Mouse (Mus musculus) thymus, postnatal 36 days (tissue): ENCODE data around the gene Cnga1.
A peak's percentile ranks its signal among the peaks of the same experiment; 100 is the strongest.

Source experiments
- DNase-seq, 2 experiments: peaks; one replicate each; pipeline ENCODE4 v3.0.0; 2022; ENCODE audit warnings: mixed read lengths in 2 of 2

The Cnga1 gene

DNA sequence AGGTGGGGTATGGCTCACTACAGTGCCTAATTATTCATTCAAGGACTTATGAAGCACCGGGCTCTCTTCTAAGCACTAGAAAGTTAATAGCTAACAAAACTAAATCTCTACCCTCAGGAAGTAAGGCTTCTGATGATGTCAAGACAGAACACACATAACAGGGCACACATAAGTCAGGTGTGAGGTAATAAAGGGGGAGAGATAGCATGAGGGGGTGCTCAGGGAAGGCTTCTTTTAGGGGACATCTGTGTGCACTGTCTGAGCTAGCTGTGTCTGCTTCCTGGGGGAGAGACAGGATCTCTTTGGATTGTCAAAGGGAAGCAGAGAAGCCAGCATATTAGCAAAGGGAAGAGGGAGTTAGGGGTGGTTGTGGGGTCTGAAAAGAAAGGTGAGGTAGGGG is at the start of gene Cnga1:
Gene Cnga1 (minus strand): TSS at position 101 of the 400 bp plus-strand sequence.
- no peak for DNase-seq

- DNase-seq, result no peak
These were observed 46.4 kb upstream of the Cnga1 start for GRCm38 (mm10) chr5:72690516-72690915.

- no peak for DNase-seq
These were observed 45.5 kb upstream of the Cnga1 start for GRCm38 (mm10) chr5:72689556-72689955.

DNA sequence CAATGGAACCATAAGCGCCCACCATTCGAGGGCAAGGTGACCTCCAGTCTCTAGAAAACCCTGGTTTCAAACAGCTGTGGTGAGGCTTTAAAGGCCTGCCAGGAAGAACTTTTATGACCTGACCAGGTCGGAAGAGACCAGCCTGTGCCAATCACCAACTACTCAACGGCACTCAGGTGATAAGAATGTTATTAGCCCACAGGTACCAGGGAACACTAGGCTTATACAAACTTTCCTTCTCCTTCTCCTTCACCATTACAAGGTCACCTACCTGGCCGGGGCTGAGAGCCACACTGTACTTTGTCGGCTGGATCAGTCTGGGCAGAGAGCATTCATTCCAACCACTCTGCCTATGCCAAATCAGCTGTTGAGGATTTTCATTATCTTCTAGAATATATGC is 37.4 kb upstream of the Cnga1 start:
- DNase-seq, result no peak

- DNase-seq, result no peak
These were observed 31.0 kb upstream of the Cnga1 start for GRCm38 (mm10) chr5:72674994-72675542.

DNA sequence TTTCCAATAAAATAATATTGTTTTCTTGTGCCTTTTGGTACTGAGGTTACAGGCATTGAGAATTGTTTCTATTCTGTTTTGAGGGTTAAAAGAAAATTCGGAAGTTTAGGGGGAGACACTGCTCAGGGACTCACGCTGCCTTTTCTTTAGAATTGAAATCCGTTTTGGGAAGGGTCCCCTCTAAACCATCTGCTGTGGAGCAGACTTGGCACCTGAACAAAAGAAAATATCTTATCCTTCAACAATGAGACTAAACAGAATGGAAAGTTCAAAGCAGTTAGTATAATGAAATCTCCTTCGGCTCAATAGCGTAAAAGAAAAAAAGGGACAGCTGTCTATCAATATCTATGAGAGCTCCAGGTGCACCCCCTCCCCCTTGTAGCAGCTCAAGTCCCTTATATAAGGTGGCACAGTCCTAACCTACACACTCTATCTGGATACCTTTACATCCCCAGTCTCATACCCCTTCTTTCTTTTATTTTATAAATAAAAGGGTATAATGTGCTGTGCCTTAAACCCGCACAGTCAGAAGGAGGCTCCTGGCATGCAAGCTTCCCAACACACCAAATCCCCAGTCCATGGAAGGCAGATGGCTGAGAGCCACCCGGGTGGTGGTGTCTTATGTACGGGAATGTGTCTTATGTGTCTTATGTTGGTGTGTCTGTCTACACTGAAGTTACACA is 27.1 kb upstream of the Cnga1 start:
- DNase-seq, result no peak

- DNase-seq, result no peak
These were observed 24.3 kb upstream of the Cnga1 start for GRCm38 (mm10) chr5:72668351-72668750.

DNA sequence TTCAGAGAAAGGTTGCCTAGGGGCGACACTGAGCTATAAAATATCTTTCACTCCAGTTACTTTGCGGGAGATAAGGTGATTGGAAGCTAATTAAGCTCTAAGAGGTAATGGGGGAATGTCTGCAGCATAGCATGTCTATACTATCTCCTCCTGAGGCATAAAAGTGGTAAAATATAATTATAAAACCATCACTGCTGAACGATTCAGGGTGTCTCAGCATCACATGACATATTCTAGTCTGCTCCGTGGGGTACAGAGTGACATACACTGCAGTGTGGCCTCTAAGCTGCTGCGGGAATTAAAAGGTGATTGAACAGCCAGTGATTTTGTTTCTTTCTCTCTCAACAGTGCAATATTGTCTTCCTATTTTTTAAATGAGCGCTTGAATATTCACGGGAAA is 22.4 kb upstream of the Cnga1 start:
- DNase-seq, result no peak

DNA sequence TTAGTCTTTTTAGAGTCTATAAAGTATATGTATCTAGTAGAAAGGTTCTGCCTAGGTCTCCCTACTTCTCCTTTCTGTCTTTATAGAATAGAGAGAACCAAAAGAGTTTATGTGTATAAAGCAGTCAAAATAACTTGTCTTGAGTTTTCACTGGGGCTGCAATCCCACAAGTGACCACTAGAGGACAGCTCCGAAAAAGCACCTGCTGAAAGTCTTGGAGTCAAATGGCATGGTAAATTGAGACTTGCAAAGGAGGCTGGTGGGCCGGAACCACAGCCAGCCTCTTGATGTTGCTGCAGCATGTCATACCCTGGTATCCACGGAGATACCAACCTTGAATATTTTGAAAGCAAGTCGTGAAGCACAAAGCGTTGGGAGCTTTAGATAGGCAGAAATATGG is 21.2 kb upstream of the Cnga1 start:
- peak; percentile 55 to 68 for DNase-seq

GRCm38 (mm10) chr5:72664854-72665253 is 20.8 kb upstream of the Cnga1 start:
- no peak for DNase-seq

DNA sequence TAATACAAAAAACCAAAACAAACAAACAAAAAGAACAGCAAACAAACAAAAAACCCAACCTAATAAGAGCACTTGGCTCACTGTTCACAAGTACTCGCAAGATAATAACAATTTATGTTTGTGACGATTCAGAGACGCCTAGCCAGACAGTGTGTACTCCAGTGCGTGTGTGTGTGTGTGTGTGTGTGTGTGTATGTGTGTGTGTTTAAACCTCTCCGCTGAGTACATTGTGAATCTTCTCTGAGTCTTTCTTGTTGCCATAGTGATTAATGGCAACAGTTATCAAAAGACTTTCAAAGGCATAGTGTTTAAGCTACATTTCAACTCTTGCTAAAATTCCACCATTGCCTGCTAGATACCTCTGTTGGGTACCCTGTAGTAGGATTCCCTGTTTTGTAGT is 20.1 kb upstream of the Cnga1 start:
- no peak for DNase-seq

- no peak for DNase-seq
These were observed 17.1 kb upstream of the Cnga1 start for GRCm38 (mm10) chr5:72661051-72661781.

DNA sequence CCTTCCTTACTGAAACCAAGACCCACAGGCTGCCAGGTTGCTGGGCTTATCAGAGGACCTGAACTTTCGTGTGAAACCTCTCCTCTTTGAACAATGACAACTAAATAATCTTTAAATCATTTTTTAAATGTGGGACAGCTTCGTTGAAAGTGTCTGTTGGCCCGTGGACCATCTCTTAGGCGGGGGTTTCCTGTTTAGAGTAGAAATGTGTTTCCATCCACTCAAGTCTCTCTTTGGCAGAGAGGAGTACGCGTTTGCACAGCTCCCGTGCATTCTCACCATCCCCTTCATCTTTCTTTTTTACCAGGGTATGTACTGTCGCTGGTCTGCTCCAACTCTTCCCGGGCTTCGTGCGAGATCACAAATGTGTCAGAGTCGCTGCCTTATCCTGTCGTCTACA is 14.3 kb upstream of the Cnga1 start:
- DNase-seq, result no peak

- DNase-seq, result no peak
These were observed 12.3 kb upstream of the Cnga1 start for GRCm38 (mm10) chr5:72656270-72656791.

- DNase-seq, result no peak
These were observed 9.1 kb upstream of the Cnga1 start for GRCm38 (mm10) chr5:72653068-72653674.

DNA sequence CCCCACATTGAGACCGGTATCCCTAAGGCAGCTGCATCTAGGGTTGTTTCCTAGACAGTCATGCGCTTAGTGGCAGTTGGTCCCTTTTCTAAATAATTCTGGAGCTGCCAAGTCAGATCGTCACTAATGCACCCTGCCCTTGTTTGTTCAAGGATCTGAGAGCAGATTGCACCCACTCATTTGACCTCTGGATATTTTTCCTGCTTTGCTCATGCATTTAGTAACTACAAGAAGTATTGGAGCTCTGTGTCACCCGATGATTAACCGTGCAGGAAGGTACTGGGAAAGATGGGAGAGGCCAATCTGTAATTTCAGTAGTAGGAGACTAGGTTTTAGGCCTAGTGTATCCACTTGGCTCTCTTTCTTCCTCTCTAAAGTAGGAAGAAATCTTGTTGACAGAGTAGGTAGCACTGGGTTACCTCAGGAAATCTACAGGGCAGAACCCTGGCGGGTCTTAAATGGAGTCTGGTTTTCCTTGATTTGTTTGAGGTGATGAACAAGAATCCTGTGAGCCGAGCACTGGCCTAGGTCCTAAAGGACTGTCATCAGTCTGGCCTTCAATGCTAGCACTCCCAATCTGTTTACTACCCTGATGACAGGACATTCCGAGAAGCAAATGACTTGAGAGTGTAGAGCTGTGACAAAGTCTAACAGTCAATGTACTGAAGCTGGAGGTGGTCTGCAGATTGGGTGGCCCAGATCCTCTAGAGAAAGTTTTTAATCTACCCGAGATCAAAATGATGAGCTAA is 5.1 kb upstream of the Cnga1 start:
- DNase-seq, result no peak

GRCm38 (mm10) chr5:72647958-72648595 is 4.0 kb upstream of the Cnga1 start:
- peak in 1 of 2 experiments; percentile 28 for DNase-seq

DNA sequence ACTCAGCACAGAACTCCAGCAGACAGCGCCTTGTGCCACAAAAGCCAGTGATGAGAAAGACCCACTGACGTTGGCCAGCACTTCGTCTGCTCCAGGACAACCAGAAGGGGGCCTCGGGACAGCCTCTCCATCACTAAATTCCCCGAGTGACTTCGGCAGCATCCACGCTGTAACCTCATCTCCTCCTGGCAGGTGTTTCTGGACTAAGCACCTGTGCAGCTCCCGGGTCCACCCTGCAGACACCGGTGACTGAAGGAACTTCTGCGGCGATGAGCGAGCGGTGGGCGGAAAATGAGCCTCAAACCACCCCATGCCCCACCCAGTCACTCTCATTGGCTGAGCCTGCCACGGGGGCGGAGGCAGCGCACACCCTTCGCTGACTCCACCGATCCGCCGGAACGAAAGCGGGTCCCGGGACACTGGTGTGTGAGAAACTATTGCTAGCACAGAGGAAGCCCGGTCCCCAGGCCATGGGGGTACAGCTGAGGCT is 3.4 kb upstream of the Cnga1 start, which contains the start of gene Nipal1:
Gene Nipal1 (plus strand): TSS at position 378 of the 490 bp plus-strand sequence.
- DNase-seq, result peak; percentile 83 to 91

- no peak for DNase-seq
These were observed 2.9 kb upstream of the Cnga1 start for GRCm38 (mm10) chr5:72646996-72647395.

DNA sequence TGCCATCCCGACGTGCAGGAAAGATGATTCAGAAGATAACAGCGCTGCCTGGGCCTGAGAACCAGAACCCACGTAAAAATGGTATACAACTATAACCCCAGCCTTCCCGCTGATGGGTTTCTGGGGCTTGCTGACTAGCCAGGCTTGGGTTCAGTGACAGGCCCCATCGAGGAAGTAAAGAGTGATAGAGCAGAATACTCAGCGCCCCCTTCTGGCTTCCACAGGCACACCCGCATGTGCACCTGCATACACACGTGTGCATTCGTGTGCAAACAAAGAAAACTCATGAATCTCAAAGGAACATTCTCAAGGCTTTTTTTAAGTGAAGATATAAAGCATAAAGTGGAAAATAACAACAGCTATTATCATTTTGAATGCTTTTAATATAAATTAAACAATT is 2.1 kb upstream of the Cnga1 start:
- peak; percentile 71 to 79 for DNase-seq

DNA sequence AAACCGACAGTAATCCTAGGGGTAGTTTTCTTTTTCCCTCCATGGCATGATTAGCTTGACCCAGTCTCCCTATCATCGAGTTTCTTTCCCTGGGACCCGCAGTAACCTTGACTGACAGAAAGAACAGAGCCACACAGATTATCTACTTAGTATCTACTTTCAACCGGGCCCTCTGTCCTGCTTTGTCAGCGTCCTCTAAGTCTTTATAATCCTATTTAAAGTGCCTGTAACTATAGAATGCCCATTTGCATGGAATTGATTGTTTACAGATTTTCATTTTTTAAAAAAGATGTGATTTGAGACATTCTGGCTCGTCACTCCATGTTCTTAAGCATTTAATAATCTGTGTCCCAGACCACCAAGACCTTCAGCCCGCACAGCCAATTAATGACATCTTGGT is 420 bp downstream of the Cnga1 start:
- DNase-seq, result no peak

GRCm38 (mm10) chr5:72640072-72640471 is 4.0 kb downstream of the Cnga1 start:
- DNase-seq, result no peak
